Mouse (Mus musculus) right cerebral cortex, postnatal 10 days (tissue): ENCODE results near the gene Nfe2l3.
"Not testable (repeated sequence)": the region's sequence is repeated elsewhere in the genome, so short reads cannot be mapped to it uniquely, and the experiment has no call there.

Source experiments
- DNase-seq, 2 experiments: peaks; one replicate each; pipeline ENCODE4 v3.0.0; 2021; ENCODE audit warnings: low spot score in 2 of 2

Gene Nfe2l3

DNA sequence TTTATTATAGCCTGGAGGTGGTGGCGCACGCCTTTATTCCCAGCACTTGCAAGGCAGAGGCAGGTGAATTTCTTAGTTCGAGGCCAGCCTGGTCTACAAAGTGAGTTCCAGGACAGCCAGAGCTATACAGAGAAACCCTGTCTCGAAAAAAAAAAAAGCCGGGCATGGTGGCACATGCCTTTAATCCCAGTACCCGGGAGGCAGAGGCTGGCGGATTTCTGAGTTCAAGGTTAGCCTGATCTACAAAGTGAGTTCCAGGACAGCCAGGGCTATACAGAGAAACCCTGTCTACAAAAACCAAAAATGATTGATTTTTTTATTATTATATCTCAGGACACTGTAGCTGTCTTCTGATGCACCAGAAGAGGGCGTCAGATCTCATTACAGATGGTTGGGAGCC lies 52.1 kb downstream of the Nfe2l3 start:
- DNase-seq = not testable (repeated sequence)

GRCm38 (mm10) chr6:51485646-51486045 lies 53.2 kb downstream of the Nfe2l3 start:
- DNase-seq = no peak

- no peak for DNase-seq
Observed at GRCm38 (mm10) chr6:51486076-51486710, 53.7 kb downstream of the Nfe2l3 start.

GRCm38 (mm10) chr6:51486731-51487130 lies 54.3 kb downstream of the Nfe2l3 start:
- no peak for DNase-seq

DNA sequence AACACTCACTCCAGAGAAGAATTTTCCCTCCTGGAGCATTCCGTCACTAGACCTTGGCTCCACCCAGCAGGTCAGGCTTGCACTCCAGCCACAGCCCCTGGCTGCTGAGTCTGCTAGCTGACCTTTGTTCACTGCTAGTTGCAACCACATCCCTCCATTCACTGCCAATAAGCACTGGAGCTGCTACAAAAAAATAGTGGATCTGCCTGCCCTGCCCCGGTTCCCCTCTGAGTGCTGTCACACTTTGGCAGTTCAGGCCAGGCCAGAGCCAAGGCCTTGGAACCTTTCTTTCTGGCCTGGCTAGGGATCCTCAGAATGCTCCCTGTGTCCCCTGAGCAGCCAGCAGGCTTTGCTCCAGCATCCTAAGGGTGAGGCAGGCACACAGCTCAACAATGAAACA lies 57.3 kb downstream of the Nfe2l3 start:
- no peak for DNase-seq

DNA sequence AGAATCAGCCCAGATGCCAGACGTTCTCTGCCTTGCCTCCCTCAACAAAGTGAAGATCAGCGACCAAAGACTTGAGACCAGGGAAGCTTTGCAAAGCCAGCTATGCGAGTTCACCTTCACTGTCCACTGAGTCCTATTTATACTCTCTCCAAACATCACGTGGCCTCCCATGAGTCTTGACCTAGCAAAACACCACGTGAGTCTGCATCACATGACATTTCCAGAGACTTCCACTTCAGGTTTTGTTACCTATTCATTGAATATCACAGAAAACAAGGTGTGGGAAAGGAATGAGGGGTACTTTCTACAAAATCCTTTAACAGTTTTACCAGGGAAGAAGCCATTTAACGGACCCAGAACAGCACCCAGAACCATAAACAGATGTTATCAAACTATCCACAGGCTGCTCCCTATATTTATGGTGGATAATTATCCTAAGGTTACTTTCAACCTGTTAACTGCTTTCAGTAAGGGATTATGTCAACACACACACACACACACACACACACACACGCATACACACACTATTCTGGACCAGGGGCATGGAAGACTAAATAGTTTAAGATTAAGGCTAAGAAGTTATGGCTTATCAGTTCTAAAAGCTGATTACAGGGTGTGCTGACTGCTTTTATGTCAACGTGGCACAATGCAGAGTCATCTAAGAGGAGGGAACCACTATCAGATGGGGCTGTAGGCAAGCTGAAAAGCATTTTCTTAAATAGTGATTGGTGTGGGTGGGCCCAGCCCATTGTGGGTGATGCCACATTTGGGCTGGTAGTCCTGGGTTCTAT lies 65.0 kb downstream of the Nfe2l3 start:
- DNase-seq = no peak

DNA sequence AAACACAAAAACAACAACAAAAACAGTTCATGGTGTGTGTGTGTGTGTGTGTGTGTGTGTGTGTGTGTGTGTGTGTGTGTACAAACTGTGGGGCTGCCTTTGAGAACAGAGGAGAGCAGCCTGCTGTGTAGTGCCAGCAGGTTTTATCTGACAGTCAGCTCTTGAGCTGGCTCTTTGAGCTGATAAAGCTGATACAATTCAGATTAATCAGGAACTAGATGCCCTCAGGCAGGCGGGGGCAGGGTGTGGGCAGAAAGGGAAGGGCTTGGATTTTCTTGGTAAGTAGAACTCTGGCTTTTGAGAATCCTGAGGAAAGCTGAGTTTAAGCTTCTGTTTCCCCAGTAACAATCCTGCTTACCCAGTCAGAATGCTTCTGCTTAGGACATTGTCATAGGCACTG lies 73.2 kb downstream of the Nfe2l3 start:
- no peak for DNase-seq

GRCm38 (mm10) chr6:51507556-51507955 lies 75.1 kb downstream of the Nfe2l3 start:
- DNase-seq = no peak
